Mouse (Mus musculus) kidney, adult 11 months (tissue): ENCODE measurements at regions not wholly inside any gene's neighbourhood (a gene's known extent, or its start where the extent isn't known, plus 50 kb on each side); places are given as distances from the start of the nearest gene placed in this dataset.
A peak's percentile ranks its signal among the peaks of the same experiment; 100 is the strongest.
"Not testable (repeated sequence)": the region's sequence is repeated elsewhere in the genome, so short reads cannot be mapped to it uniquely, and the experiment has no call there.

ENCODE experiments used
- DNase-seq: peaks from one replicate; pipeline ENCODE4 v3.0.0; 2022

DNA sequence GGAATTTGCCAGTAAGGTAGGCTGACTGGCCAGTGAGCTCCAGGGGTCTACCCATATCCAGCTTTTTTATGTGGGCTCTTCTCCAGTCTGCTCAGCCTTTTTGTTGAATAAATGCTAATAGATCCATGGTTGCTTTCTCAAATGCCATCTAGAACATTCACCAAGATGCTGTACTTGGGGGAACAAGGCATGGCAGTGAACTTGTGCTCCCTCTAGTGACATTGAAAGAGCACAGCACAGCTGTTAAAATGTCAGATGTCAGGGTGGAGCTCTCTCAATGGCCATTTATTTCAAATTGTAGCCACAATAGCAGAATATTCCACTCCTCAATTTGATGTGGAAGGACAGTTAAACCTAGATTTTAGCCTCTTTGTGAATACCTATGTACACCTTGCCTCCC, 86.3 kb downstream of the Kcnk1 start:
- no peak for DNase-seq

DNA sequence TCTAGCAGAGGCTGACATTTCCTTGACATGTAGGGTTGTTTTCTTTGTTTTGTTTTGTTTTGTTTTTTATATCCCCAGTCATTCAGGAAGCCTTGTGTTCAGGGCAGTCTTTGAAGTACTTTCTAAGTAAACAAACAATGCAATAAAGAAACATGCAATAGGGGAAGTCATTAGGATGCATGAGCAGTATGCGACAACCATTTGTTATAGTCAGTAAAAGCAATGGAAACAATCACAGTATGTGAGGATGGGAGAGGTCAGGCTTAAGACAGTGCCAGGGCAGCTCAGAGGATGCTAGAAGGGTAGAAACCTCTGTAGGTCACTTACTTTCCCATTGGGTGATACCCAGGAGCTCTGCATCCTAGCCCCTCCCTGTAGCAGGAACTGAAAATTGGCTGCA, 87.9 kb downstream of the Kcnk1 start:
- no peak for DNase-seq

DNA sequence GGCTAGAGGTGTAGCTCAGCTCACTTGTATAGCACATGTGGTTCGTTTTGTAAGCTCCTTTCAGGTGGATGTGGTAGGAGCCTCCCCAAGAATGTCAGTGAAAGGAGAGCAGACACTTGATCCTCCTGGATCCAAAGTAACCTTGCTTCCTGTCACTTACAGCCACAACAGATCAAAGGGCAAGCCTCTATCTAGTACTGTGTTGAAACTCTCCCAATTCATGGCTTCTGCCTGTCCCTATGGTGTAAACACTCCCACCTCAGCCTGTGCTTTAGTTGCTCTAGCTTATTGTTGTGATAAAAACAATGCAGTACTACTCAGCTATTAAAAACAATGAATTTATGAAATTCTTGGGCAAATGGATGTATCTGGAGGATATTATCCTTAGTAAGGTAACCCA, 95.8 kb downstream of the Kcnk1 start:
- DNase-seq, result no peak

DNA sequence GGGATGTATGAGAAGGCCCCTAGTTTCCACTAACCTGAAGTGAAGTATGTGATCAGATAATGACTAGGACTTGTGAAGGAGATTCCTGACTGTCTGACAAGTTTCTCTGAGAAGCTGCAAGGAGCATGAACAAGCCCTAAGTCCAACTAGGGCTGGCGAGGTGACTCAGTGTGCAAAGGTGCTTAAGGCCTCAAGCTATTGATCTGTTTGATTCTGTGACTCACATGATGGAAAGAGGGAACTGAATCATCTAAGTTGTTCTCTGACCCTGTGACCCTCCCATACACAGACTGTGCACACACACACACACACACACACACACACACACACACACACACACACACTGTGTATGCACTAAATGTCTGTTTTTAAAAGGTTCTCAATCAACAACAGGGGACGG, 99.0 kb downstream of the Kcnk1 start:
- no peak for DNase-seq

DNA sequence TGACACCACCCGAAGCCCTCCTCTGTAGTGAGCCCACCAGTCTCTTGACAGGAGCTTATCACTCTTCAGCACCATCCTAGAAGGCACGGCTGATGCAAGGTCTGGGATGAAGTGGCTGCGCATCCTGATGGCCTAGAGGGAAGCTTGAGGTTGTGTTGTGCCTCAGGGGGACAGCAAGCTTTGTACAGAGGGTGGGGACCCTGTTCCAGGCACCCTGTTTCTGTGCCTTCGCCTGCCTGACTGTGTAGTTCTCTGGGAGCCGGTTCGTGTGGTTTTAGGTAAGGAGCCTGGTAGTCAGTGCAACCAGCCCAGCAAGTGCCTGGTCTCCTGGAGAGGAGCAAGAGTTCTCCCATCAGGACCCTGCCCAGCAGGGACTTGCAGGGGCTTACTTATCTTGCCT, 101.1 kb downstream of the Kcnk1 start:
- DNase-seq, result no peak

DNA sequence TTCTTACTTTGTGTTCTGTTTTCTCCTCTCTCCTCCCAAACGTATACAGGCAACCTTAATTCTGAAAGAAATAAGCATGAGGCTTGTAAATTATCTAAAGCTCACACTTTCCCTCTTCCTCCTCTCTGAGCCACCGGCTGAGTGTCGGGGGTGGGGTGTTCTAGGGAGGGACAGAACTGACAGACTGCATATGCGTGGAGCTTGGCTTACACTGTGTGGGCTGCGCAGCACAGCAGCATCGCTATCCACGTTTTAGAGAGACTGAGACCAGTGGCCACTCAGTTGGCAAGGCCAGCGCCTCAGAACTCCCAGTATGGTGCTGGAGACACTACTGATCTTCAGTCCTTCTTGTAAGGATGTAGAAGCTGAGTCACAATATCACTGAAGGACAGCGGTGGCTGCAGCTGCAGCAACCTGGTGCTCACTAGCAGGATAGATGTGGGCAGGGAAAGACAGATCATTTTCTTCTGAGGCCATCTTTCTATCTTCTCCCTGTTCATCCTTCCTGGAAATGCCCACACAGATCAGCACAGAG, 101.7 kb downstream of the Kcnk1 start:
- DNase-seq, result no peak

DNA sequence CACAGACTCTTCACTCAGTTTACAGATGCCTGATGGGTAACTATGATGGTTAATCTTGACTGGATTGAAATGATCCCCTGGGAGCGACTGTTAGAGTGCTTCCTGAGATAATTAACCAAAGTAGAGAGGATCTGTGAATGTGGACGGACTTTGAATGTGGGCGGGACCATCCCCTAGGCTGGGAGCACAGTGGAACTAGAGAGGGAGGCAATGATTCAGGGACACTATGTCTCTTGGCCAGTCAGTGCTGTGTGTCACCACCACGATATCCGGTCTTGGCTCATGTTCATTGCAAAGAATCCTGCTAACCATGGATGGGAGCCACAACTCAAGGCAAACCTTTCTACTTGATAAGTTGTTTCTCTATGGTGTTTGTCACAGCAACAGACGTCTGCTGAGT, 103.9 kb downstream of the Kcnk1 start:
- DNase-seq, result peak; percentile 65

DNA sequence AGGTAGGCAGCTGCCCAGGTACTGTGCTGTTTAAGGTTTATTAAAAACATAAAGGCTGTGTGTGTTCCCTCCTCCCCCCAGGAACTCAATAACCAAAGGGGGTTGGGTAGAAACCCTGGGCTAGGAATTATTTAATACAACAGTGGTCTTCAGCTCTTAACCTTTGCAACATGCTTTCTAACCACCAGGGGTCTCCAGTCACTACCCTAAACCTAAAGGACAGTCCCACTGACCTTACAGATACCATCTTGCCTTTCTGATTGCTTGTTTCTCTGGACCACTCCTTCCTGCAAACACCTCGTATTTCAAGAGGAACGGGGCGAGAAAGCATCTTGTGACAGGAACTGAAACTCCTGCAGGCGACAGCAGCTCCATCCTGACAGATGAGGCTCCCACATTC, 104.9 kb downstream of the Kcnk1 start:
- no peak for DNase-seq

DNA sequence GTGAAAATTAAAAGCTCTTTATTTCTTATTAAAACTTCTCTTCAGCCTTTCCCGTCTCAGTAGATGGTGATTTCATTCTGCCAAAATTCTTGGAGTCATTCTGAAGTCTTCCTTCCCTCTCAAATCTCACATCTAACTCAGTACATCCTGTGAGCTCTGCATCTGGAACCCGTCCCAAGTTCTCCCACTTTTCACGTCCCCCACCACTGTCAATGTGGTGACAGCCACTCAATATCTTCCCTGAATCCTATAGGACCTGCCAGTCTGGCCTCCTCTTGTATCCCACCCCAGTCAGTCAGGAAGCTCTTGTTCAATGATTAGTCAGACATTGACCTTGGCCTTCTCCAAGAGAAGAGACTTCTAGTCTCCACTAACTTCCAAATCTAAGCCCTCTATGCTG, 110.1 kb downstream of the Kcnk1 start:
- no peak for DNase-seq

DNA sequence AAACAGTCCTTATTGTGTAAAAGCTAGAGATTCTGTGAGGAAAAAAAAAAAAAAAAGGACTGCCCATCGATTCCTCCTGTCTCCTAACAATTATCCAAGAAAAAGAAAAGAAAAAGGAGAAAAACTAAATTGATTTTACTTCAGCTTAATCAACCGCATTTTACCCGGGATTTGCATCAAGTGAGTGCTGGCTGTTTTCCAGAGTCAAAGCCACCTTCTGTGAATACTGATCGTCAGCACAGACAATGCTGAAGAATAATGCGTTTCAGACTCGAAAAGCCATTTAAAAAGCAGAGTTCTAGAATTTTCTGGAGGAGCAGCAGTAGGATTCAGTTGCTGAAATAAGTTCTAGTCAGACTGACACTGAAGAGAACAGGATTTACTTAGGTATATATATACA, 131.1 kb downstream of the Kcnk1 start:
- no peak for DNase-seq

DNA sequence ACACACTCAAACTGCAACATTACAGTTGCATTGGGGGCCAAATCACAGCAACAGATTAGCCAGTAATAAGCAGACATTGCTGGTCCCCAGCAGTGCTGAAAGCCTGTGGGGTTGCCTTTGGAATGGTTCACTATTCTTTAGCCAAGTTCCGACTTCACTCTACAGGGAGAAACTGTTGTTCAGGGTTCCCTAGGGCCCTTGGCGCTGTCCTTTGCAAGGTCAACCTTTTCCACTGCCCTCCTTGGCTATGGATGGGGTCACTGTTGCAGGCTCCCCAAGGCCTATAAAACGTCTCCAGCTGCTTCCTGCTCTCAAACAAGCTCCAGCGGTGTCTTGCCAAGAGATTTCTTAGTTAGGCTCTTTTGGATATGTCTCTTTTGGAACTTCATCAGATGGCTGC, 137.1 kb downstream of the Kcnk1 start:
- DNase-seq, result peak; percentile 55

DNA sequence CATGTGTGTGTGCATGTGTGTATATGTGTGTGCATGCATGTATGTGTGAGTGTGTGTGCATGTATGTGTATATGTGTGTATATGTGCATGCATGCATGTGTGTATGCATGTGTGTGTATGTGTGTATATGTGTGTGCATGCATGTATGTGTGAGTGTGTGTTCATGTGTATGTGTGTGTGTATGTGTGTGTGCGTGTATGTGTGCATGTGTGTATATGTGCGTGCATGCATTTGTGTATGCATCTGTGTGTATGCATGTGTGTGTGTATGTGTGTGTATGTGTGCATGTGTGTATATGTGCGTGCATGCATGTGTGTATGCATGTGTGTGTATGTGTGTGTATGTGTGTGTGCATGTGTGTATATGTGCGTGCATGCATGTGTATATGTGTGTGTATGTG, 137.9 kb downstream of the Kcnk1 start:
- not testable (repeated sequence) for DNase-seq

DNA sequence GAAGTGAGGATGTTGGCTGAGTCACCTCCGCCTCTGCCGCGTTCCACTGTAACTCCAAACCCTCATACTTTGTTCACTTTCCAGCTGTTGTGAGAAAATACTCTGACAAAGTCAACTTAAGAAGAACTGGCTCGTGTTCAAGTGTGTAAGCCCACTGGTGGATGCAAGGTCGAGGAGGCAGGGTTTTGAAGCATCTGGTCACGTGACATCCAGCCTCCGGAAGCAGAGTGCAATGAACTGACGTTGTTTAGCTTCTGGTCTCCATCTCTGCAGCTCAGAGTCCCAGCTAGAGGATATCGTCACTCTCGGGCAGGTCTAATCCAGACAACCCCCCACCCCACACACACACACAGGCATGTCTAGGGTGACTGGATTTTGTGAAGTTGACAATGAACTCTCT, 140.1 kb downstream of the Kcnk1 start:
- DNase-seq, result no peak

DNA sequence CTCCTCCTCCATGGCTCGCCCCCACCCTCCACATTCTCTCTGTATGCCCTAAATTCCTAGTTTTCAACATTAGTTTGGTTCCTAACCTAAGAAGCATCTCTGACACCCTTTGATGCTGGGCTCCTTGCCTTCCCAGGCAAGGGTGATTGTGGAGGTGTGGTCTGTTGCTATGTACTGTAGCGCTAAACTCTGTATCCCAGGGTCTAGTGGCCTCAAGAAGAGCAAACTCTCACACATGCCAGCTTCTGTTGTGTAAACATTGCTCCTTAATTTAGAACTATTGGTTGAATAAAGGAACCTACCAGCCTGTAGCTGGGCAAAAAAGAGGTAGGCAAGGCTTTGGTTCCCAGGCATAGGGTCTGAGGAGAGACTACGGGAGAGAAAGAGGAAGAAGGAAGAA, 140.6 kb downstream of the Kcnk1 start:
- no peak for DNase-seq

DNA sequence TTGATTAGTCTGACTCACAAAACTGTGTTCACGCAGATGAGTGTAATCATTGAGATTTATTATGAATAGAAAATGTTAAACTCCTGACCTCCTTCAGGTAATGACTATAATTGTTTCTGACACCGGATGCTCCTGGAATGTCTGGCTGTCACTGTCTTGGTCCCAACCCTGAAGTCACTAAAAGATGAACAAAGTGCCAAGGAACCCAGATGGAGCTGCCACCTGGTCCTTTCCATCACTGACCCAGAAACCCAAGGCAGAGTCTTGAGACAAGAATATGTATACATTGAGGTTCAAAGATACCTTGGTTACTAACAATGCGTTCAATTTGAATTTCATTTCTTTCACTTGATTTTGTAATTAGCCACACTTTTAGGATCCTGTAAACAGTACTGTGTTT, 142.0 kb downstream of the Kcnk1 start:
- no peak for DNase-seq

DNA sequence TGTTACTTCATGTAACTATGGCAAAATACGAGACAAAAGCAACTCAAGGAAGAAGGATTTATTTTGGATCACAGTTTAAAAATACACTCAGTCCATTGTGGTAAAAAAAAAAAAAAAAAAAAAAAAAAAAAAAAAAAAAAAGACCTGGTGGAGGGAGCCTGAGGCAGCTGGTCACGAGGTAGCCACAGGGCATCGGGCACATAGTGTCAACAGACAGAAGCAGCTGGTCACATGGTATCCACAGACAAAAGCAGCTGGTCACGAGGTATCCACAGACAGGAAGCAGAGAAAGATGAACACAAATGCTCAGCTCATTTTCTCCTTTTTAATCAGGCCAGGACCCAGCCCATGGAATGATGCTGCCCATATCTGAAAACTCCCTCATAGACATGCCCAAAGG, 142.5 kb downstream of the Kcnk1 start:
- no peak for DNase-seq

DNA sequence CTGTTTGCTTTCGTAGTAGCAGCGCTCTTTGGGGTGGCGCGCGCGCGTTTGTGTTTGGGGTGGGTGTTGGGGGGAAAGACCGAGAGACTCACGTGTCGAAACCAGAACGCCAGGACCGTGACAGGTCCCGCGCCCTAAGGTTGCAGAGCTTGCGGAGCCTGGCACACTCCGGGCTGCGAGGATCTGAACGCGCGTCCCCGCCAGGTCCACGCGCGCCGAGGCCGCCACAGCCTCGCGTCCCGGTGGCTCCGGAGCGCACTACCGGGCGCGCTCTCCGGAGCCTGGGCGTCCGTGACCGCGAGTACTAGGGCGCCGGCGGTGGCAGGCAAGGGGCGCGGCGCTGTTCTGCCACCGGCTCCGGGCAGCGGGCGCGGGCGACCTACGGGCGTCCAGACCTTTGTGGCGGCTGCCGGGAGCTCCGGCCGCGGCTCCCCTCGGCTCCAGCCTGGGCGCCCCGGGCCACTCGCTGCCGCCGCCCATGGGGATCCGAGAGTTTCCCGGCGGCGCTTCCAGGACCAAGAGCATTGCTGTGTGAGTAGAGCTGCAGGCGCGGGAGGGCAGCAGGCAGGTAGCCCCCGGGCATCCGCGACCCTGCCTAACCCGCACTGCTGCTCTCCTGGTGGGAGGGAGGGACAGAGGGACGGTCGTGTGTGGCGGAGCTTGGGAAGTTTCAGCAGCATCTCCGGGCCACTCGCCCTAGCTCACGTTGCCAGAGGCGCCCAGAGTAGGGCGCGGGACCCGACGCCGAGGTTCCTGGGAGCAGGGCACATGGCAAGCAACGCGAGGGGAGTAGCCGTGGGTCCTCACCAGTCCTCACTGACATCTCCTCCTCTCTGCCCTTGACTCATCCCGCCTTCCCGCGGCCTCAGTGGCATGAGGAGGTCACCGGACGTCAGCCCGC, 143.9 kb downstream of the Kcnk1 start:
- no peak for DNase-seq

DNA sequence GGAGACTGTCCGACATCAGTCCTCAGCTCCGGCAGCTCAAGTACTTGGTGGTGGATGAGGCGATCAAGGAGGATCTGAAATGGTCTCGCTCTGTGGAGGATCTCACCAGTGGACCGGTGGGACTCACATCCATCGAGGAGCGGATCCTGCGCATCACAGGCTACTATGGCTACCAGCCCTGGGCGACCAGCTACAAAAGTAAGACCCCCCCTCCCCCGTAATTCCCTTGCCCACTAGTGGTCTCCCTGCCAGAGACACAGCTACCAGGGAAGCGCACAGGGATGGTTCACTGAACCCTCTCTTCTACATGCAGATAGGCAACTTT, 144.5 kb downstream of the Kcnk1 start:
- DNase-seq, result no peak

DNA sequence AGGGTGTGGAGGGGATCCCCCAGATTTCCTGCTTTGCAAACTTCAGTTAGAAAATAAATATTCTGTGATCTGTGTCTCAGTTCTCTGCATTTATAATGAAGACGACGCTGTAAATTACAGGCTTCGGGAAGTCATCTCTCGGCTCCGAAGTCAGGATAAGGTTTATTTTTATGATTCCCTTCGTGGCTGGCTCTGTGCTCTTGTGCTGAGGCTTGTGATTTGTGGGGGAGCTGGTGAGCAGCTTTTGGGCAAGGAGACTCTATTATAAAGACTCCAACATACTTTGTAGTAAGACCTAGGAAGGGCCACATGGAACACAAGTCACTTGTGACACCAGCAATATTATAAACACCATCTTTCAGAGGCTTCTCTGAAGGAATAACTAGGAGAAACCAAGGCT, 146.0 kb downstream of the Kcnk1 start:
- DNase-seq, result no peak

DNA sequence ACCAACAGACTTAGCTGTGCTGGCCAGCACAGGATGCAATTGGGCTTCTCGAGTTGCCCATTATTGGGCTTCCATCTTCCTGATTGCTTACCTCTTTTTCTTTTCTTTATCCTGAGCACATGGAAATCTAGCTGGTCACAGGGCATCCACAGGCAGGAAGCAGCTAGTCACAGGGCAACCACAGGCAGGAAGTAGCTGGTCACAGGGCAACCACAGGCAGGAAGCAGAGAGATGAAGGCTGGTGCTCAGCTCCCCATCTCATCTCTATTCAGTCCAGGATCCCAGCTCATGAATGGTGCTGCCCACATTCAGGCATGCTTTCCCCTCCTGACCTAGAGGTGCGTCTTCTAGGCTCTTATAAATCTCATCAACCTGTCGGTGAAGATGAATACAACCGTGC, 146.8 kb upstream of the Slc35f3 start:
- DNase-seq, result no peak

DNA sequence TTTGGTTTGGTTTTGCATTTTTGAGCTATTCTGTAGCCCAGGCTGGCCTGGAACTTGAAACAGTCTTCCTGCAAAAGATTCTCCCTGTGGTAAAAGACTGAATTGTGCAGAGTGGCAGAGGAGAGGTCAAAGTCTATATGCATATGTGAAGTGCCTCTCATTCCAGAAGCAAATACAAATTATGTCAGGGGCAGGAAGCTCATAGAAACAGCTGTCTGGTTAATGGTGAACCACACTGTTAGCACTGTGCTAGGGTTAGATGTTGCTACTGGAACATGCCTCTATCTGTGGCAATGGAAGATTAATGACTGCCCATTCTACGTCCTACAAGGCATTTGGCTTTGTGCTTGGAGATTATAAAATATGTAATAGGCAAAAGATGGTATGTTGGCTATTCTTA, 144.4 kb upstream of the Slc35f3 start:
- peak; percentile 29 for DNase-seq

DNA sequence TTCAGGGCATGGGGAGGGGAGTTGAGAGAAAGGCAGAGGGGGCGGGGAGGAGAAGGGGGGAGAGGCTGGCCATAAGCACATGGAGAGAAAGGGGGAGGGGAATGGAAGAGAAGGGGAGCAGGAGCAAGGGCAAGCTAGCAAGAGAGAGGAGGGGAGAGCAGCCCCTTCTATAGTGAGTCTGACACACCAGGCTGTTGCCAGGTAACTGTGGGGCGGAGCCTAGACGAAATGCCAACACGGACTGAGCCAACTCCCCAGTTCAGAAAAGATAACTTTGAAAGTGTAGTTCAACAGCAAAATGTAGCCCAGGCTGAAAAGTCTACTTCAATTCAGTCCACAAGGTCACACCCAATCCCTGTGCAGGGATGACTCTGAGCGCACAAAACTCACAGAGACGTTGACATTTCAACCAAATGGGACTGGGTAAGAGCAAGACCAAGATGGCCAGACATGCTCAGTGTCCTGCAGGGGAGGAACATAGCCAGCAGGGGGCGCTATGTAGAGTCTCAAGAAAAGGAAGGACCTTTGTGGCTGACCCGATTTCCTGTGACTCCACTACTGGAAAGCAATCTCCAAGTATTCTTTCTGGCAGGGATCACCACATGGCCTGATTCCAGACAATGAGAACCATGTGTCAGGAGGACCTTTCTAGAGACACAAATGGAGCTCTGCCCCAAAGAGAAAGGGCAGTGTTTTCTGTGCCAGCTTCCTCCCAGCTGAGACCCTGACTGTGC, 140.7 kb upstream of the Slc35f3 start:
- DNase-seq, result peak; percentile 19

DNA sequence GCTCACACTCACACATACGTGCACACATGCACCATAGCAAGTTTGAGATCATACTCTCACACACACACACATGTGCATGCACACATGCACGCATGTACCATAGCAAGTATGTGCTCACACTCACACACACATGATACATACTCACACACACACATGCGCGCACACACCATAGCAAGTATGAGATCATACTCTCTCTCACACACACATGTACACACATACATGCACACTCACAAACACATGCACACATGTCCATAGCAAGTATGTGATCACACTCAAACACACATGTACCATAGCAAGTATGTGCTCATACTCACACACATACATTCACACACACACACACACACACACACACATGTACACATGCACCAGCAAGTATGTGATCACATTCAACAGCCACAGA, 138.9 kb upstream of the Slc35f3 start:
- no peak for DNase-seq

DNA sequence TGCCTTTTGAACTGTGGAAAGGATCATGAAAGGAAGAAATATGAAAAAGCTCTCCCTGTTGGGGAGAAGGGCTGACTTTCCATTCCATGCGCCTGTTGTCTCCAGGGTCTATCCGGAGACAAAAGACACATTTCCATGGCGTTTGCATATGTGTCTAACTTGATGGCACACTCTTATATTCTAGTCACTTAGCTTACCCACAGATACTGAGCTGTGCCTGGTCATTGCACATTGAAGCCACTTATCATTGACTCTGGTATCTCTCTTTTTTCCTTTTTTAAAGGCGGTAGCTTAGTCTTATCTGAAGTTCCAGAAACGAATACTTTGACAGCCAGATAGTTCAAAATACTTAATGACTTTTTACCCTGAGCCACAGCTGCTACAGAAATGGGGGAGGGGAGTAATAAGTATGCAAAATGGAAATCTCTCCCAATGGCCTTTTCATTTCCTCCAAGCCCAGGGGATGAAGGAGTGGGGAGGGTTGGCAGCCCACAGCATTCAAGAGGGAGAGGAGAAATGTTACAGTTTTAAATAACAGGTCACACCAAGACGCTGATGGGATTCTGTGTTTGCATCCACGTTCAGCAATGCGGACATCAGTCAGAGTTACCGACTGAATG, 137.9 kb upstream of the Slc35f3 start:
- no peak for DNase-seq
